Mouse (Mus musculus): ENCODE measurements at regions not wholly inside any gene's neighbourhood (a gene's known extent, or its start where the extent isn't known, plus 50 kb on each side); places are given as distances from the start of the nearest gene placed in this dataset.

DNA sequence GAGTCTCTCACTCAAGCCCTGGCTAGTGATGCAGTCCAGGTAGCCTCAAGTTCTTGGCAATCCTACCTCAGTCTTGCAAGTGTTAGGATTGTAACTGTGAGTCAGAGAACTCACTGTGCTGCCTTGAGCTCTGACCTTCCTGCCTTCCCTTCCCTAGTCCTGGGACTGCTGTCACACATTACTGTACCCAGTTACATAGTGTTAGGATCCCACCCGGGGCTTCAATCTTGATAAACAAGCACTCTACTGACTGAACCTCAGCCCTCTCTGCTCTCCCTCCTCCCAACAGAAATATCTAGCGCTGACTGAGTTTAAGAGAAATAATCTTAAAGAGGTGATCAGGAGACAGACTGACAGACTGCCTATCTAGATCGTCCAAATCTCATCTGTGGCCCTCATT, 143.8 kb upstream of the Noct start:
- TF ChIP-seq ZC3H11A (IDR thresholded peaks at IDR 0.05; ENCODE audit: borderline replicate concordance, low read depth, low read length) (no peak), CHD2 (IDR thresholded peaks at IDR 0.05; ENCODE audit: low read depth, low read length) (no peak), HCFC1 (IDR thresholded peaks at IDR 0.05; ENCODE audit: borderline replicate concordance, insufficient read depth, low read length) (no peak)

Measured in ES-E14 (cell line).